Mouse (Mus musculus) C2C12 (cell line): ENCODE data around the gene Gm20219. TPM values are rescaled to one million over a fixed set of nuclear protein-coding genes. Genes with fewer than 3 reads are reported as not detected.

Experiments used
- H3K27me3 ChIP-seq: one replicate; pipeline ENCODE4 v1.6.1; 2011; ENCODE audit not compliant: control insufficient read depth, insufficient read depth, insufficient read length
- H3K36me3 ChIP-seq: one replicate; pipeline ENCODE4 v1.6.1; 2011; ENCODE audit not compliant: control insufficient read depth, insufficient read depth
- H3K4me3 ChIP-seq: one replicate; pipeline ENCODE4 v1.5.1; 2011; ENCODE audit warnings: mild to moderate bottlenecking, control low read depth; ENCODE audit not compliant: poor library complexity, insufficient read depth, severe bottlenecking
- H3K79me2 ChIP-seq: one replicate; pipeline ENCODE4 v1.6.1; 2011; ENCODE audit not compliant: control insufficient read depth, insufficient read depth
- H3K79me3 ChIP-seq: one replicate; pipeline ENCODE4 v1.6.1; 2011; ENCODE audit warnings: low read depth, control low read depth
- H3ac ChIP-seq: one replicate; pipeline ENCODE3; 2011; ENCODE audit warnings: low read depth; ENCODE audit not compliant: control insufficient read depth, insufficient read length
- CEBPB ChIP-seq: IDR thresholded peaks from one replicate; pipeline ENCODE4 v1.6.1; 2011; ENCODE audit warnings: low read depth, mild to moderate bottlenecking, control low read depth, moderate library complexity
- CTCF ChIP-seq: IDR thresholded peaks from one replicate; pipeline ENCODE4 v1.5.1; 2011; ENCODE audit not compliant: control insufficient read depth, insufficient read depth, insufficient read length
- FOSL1 ChIP-seq: IDR thresholded peaks from one replicate; pipeline ENCODE4 v1.8.0; 2011; ENCODE audit warnings: mild to moderate bottlenecking, low read length; ENCODE audit not compliant: poor library complexity, insufficient read depth, severe bottlenecking
- MAX ChIP-seq: IDR thresholded peaks from one replicate; pipeline ENCODE4 v1.6.1; 2011; ENCODE audit warnings: mild to moderate bottlenecking, control low read depth
- MYOD1 ChIP-seq: IDR thresholded peaks from one replicate; pipeline ENCODE4 v1.6.1; 2011; ENCODE audit warnings: low read depth; ENCODE audit not compliant: control insufficient read depth, insufficient read length
- MYOG ChIP-seq: IDR thresholded peaks from one replicate; pipeline ENCODE4 v1.6.1; 2011; ENCODE audit not compliant: control insufficient read depth, insufficient read length; ENCODE audit errors: extremely low read depth
- USF1 ChIP-seq: IDR thresholded peaks from one replicate; pipeline ENCODE4 v1.6.1; 2011; ENCODE audit warnings: low read depth, mild to moderate bottlenecking, control low read depth, moderate library complexity
- polyA plus RNA-seq: library from polyadenylated mRNA; unstranded; fragments of >200 nt; fragmentation: generic; extraction: Trizol; gene quantifications from one replicate; pipeline ENCODE4 v1.2.1, GENCODE M21; 2012; ENCODE audit warnings: missing spikeins

Gm20219 gene
- polyA plus RNA-seq, 1 experiment: 0.09 TPM

- Histone ChIP-seq H3ac (no peak overlapping the region), H3K79me2 (peaks cover 95% of the 10 kb centered on the region), H3K4me3 (no peak overlapping the region), H3K27me3 (no peaks in the 10 kb centered on the region), H3K79me3 (peaks cover 87% of the 10 kb centered on the region), H3K36me3 (peaks cover 68% of the 10 kb centered on the region)
- TF ChIP-seq FOSL1 (no peak), CEBPB (no peak), USF1 (no peak), MAX (no peak), CTCF (no peak), MYOG (no peak), MYOD1 (no peak)
These were observed 33.6 kb upstream of the Gm20219 start for GRCm38 (mm10) chr17:56587773-56588172.

- H3K79me3 ChIP-seq: peaks cover 89% of the 10 kb centered on the region
- peak overlapping the region; percentile 89 for H3ac ChIP-seq
- TF ChIP-seq MAX: no peak
- TF ChIP-seq USF1: no peak
- TF ChIP-seq CTCF: no peak
- TF ChIP-seq FOSL1: no peak
- no peak for TF ChIP-seq CEBPB
- H3K4me3 ChIP-seq: peak overlapping the region; percentile 95
- H3K36me3 ChIP-seq: peaks cover 68% of the 10 kb centered on the region
- H3K27me3 ChIP-seq: no peaks in the 10 kb centered on the region
- peaks cover 95% of the 10 kb centered on the region for H3K79me2 ChIP-seq
These were observed 31.1 kb upstream of the Gm20219 start for GRCm38 (mm10) chr17:56585171-56585821.

GRCm38 (mm10) chr17:56584257-56585130 lies 30.3 kb upstream of the Gm20219 start, which contains the start of the genes Safb2 and Safb:
Gene Safb2 (minus strand): TSS chr17:56584585.
Gene Safb (plus strand): TSS chr17:56584825.
- H3ac ChIP-seq: peak within 1 kb of the TSS; percentile 92
- peak within 1 kb of the TSS; percentile 95 for H3K4me3 ChIP-seq
- no peaks in the 10 kb centered on the region for H3K27me3 ChIP-seq
- H3K79me3 ChIP-seq: peaks cover 90% of the 10 kb centered on the region
- TF ChIP-seq MAX: peak; percentile 24
- no peak for TF ChIP-seq MYOD1
- H3K79me2 ChIP-seq: peaks cover 95% of the 10 kb centered on the region
- peaks cover 68% of the 10 kb centered on the region for H3K36me3 ChIP-seq

GRCm38 (mm10) chr17:56583611-56584256 lies 29.5 kb upstream of the Gm20219 start:
- no peaks in the 10 kb centered on the region for H3K27me3 ChIP-seq
- peak overlapping the region; percentile 94 for H3K4me3 ChIP-seq
- no peak for TF ChIP-seq CTCF
- peak; percentile 31 for TF ChIP-seq MYOD1
- peak; percentile 41 for TF ChIP-seq CEBPB
- TF ChIP-seq FOSL1: no peak
- no peak for TF ChIP-seq MAX
- no peak for TF ChIP-seq MYOG
- no peak for TF ChIP-seq USF1
- peaks cover 90% of the 10 kb centered on the region for H3K79me3 ChIP-seq
- peak overlapping the region; percentile 92 for H3ac ChIP-seq
- peaks cover 68% of the 10 kb centered on the region for H3K36me3 ChIP-seq
- peaks cover 95% of the 10 kb centered on the region for H3K79me2 ChIP-seq

- Histone ChIP-seq H3K79me3 (peaks cover 88% of the 10 kb centered on the region), H3ac (peak overlapping the region; percentile 54), H3K27me3 (no peaks in the 10 kb centered on the region), H3K79me2 (peaks cover 95% of the 10 kb centered on the region), H3K36me3 (peaks cover 68% of the 10 kb centered on the region), H3K4me3 (peak overlapping the region; percentile 94)
- TF ChIP-seq CEBPB (no peak), CTCF (no peak), USF1 (no peak), MYOD1 (no peak), FOSL1 (no peak), MYOG (no peak), MAX (no peak)
These were observed 28.9 kb upstream of the Gm20219 start for GRCm38 (mm10) chr17:56583071-56583470.
